Mouse (Mus musculus) forebrain, embryonic 13.5 days (tissue): ENCODE data around the gene BC147527. TPM values are rescaled to one million over a fixed set of nuclear protein-coding genes. Genes with fewer than 3 reads are reported as not detected.

ENCODE experiments used
- ATAC-seq: fragments of 200-750 bp; cut with Nextera tagmentation; 2 replicates; pipeline ENCODE4 v1.8.0; 2017
- H3K27ac ChIP-seq: fragments of 300-500 bp; sonication (generic); 2 replicates; pipeline ENCODE4 v1.5.1; 2015; ENCODE audit warnings: inconsistent platforms, mild to moderate bottlenecking, moderate library complexity
- H3K27me3 ChIP-seq: fragments of 300-500 bp; sonication (generic); 2 replicates; pipeline ENCODE4 v1.6.1; 2015; ENCODE audit warnings: mild to moderate bottlenecking, inconsistent platforms
- H3K36me3 ChIP-seq: fragments of 300-500 bp; sonication (generic); 2 replicates; pipeline ENCODE4 v1.6.1; 2015; ENCODE audit warnings: mild to moderate bottlenecking, inconsistent platforms; ENCODE audit not compliant: poor library complexity, severe bottlenecking
- H3K4me1 ChIP-seq: fragments of 300-500 bp; sonication (generic); 2 replicates; pipeline ENCODE4 v1.6.1; 2015; ENCODE audit warnings: inconsistent platforms
- H3K4me2 ChIP-seq: fragments of 300-500 bp; sonication (generic); 2 replicates; pipeline ENCODE4 v1.6.1; 2015; ENCODE audit warnings: inconsistent platforms, mild to moderate bottlenecking, moderate library complexity
- H3K4me3 ChIP-seq: fragments of 300-500 bp; sonication (generic); 2 replicates; pipeline ENCODE4 v1.5.1; 2015; ENCODE audit warnings: mild to moderate bottlenecking, inconsistent platforms
- H3K9ac ChIP-seq: fragments of 300-500 bp; sonication (generic); 2 replicates; pipeline ENCODE4 v1.6.1; 2015; ENCODE audit warnings: mild to moderate bottlenecking, inconsistent platforms
- H3K9me3 ChIP-seq: fragments of 300-500 bp; sonication (generic); replicated peaks from 2 replicates; pipeline ENCODE4 v1.6.1; 2016; ENCODE audit warnings: inconsistent platforms
- WGBS: fragments of 180-500 bp; shearing (Covaris S2); methylation state at CpG from one replicate; pipeline ENCODE4 v1.1.7; 2015; 5-methylcytosine and 5-hydroxymethylcytosine counted together
- polyA plus RNA-seq: library from polyadenylated mRNA; unstranded; fragments of >200 nt; fragmentation: Nextera tagmentation; extraction: Ambion mirVana; gene quantifications from 2 replicates; pipeline ENCODE4 v1.2.1, GENCODE M21; 2015

BC147527 gene
- polyA plus RNA-seq, 1 experiment from 2014 or later: not detected

DNA sequence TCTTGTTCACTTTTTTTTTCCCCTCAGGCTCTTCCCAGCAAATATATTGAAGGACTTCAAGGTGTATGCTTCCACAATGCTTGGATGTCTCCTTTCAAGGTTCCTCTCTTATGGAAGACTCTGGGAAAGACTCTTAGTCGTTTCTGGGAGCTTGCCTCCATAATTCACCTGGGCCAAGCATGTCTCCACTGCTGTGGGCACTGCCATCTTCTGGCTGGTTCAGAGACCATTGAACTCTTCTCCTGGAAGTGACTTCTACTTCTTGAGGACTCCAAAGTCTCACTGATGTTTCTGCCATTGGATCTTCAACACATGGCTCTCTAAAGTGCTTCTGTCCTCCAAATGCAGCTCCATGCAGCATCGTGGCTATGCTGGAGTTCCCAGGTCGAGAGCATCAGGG is 20.0 kb downstream of the BC147527 start:
- no peak for ATAC-seq
- H3K9ac ChIP-seq: no peak overlapping the region
- H3K27ac ChIP-seq: no peak overlapping the region
- no peaks in the 10 kb centered on the region for H3K36me3 ChIP-seq
- WGBS: 66% methylated on average over 3 of the region's 3 CpGs
- H3K4me2 ChIP-seq: no peak overlapping the region
- H3K4me3 ChIP-seq: no peak overlapping the region
- H3K27me3 ChIP-seq: no peaks in the 10 kb centered on the region
- no peaks in the 10 kb centered on the region for H3K4me1 ChIP-seq
- H3K9me3 ChIP-seq: no peaks in the 10 kb centered on the region

GRCm38 (mm10) chr13:120320721-120321120 is 20.5 kb downstream of the BC147527 start:
- Histone ChIP-seq H3K9me3 (no peaks in the 10 kb centered on the region), H3K36me3 (no peaks in the 10 kb centered on the region), H3K27ac (no peak overlapping the region), H3K4me2 (no peak overlapping the region), H3K4me3 (no peak overlapping the region), H3K4me1 (no peaks in the 10 kb centered on the region), H3K27me3 (no peaks in the 10 kb centered on the region), H3K9ac (no peak overlapping the region)
- WGBS: 100% methylated on average over 1 of the region's 1 CpGs
- ATAC-seq: no peak

Other genes with a start within 250 kb of the BC147527 start
- gene Gm21188, start 248.2 kb upstream of the BC147527 start, polyA plus RNA-seq: not detected in 2 replicates
- not detected in 2 replicates for gene Gm20767, start 160.1 kb upstream of the BC147527 start, polyA plus RNA-seq
- not detected in 2 replicates for gene Gm21818, start 128.0 kb upstream of the BC147527 start, polyA plus RNA-seq
- not detected in 2 replicates for gene Gm21762, start 84.4 kb upstream of the BC147527 start, polyA plus RNA-seq
- gene Gm21731, start 61.3 kb upstream of the BC147527 start, polyA plus RNA-seq: not detected in 2 replicates
- gene AF067061, start 37.3 kb upstream of the BC147527 start, polyA plus RNA-seq: not detected in 2 replicates
- gene Tcstv3, start 16.5 kb downstream of the BC147527 start, polyA plus RNA-seq: not detected in 2 replicates